Mouse (Mus musculus): ENCODE results near the gene Gm20517.

Gm20517 gene

DNA sequence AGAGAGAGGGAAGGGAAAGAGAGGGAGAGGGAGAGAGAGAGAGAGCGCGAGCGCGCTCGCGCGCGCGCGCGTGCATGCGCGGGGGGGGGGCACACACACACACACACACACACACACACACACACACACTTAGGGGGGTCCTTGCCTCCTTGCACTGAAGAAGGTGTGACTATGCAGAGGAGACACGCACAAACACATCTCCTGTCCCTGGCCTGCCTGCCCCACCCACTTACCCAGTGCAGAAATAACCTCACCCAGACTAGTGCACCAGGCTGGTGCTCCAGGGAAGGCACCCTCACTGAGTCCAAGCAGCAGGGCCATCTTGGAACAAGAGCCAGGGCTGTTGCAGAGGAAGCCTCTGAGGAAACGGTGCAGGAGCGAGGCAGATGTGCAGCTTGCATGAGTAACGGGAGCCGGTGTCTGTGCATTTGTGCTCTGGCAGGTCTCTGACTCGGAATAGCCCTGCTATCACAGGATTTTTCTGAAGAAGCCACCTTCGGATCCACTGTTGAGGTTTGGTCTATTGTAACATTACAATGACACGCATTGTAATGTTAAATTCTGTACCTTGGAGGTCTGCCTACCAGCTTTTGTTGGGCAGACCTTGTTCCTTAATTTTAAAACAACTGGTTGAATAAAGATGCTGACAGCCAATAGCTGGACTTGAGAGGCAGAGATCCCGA lies 101.6 kb downstream of the Gm20517 start:
- DNase-seq = no peak

DNA sequence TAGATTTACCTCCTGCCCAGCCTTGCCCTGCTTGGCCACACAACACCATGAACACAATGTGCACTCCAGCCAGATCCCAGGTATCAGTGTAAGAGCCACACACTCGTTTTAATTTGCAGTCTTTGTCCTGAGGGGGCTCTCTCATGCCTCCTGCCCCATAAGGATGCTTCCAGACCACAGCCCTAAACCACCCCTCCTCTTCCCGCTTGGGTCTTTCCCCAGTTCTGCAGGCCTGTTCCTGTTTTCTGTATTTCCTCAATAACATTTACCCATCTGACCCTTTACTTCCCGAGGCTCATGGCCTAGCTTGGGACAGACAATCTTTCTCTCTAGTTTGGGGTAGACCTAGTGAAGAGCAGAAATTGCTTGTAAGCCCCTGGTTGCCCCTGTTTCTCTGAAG lies 103.6 kb downstream of the Gm20517 start:
- no peak for DNase-seq

DNA sequence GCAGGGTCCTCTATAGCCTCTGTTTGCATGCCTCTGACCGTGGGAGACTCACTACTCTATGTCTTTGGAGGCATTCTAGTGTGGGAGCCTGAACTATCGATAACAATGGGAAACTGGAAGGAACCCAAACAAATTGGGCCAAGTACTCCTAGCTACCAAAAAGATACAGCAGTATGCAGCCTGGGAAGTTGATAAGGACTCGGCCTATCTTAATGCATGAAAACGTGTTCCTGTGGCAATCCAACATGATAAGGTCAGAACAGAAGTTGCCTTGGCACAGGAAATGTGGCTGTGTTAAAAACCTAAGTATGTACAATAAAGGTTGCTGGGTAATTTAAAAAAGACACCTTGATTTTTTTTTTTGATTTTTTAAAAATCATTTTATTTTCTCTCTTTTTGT lies 109.8 kb downstream of the Gm20517 start:
- DNase-seq = no peak

DNA sequence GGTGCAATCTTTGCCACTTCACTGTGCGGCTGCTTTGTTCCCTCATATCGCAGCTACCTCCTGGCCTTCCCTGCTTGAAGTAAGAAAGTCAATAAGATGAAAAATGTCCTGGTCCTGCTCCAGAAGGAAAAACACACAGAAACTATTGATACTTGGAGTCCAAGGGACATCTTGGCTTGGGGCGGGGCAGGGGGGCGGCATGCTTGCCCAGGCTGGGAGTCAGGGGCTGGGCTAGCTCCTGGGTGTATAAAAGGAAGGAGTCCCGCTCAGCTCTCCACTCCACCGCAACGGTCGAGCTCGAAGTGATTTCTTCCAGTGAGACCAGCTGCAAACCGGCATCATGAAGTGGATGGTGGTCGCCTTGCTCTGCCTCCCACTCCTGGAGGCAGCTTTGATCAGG lies 115.2 kb downstream of the Gm20517 start, which contains the start of gene Pgc:
Pgc (plus strand) TSS at position 277 of the 400 bp plus-strand sequence.
- no peak for DNase-seq

DNA sequence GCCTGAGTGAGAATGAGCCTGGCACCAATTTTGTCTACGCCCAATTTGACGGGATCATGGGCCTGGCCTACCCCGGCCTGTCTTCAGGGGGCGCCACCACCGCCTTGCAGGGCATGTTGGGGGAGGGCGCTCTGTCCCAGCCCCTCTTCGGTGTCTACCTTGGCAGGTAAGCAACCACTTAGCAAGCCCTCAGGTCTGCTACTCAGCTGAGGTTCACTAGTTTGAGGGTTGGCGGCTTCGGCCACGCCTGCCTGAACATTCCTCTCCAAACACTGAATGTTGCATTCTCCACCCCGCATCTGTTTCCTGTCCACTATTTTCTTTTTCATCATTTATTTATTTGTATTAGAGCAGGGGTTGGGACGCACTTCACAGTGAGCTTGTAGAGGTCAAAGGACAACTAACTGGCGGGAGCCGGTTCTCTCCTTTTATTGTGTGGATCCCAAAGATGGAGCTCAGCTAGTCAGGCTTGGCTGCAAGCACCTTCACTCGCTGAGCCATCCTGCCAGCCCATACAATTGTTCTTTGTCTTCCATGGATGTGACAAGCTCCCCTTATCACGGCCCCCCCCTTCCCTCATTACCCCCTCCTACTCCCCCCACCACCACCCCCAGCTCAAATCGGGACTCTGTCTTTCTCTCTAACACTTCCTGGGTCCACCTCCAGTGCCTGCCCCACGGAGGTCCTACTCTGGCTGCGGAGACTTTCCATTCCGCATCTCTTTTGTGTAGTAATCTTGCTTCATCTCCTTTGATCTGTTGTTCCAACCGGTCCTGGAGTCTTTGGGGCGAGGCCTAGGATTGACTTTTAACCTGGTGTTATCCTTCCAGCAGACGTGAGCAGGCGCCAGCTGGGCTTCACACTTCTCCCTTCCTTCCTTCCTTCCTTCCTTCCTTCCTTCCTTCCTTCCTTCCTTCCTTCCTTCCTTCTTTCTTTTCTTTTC lies 119.5 kb downstream of the Gm20517 start:
- no peak for DNase-seq
